ENCODE assay signal across 9 mouse cellular contexts in genomic region chr9:100910352-100910751, GRCm38 (mm10).
A peak's percentile ranks its signal among the peaks of the same experiment; 100 is the strongest.
DNase-seq lines count a peak whose midpoint lies in the region; ATAC-seq lines count a peak whose summit lies in the region.
"Had no signal": no experiment of that assay in that cellular context is flagged by ENCODE, and none has a peak within 500 bp of the region (broad histone marks: within the 10 kb centered on the region; RNA-seq: fewer than 3 reads in every experiment).

No protein-coding gene starts in this region.

- no peak overlapping the region for H3K27ac ChIP-seq in liver, embryonic 11.5 days (ENCODE audit: low read depth, low read length)
- H3K27ac ChIP-seq: midbrain, embryonic 12.5 days had no signal

- no peaks in the 10 kb centered on the region for H3K9me3 ChIP-seq in liver, embryonic 11.5 days (ENCODE audit: control insufficient read depth, low read length)
- H3K9me3 ChIP-seq: midbrain, embryonic 12.5 days had no signal

- DNase-seq in CD4-positive, CD25-positive, alpha-beta regulatory T cell, adult 2 months (ENCODE audit: low read depth, low spot score), result peak; percentile 61
- DNase-seq in liver, result peak; percentile 29
- DNase-seq in liver, embryonic 11.5 days (ENCODE audit: low spot score), result no peak
- peak; percentile 66 for DNase-seq in induced T-regulatory cell, adult 2 months (ENCODE audit: low read depth)
- peak; percentile 58 for DNase-seq in splenic B cell, adult 2 months (ENCODE audit: low read depth, low spot score)
- no peak for DNase-seq in layer of hippocampus, adult 9-10 months (ENCODE audit: low spot score)
- DNase-seq in right cerebral cortex, postnatal 36 days (ENCODE audit: low spot score in 2 of 2), result no peak

- H3K9ac ChIP-seq in liver, embryonic 11.5 days (ENCODE audit: low read depth, low read length), result no peak overlapping the region
- H3K9ac ChIP-seq: midbrain, embryonic 12.5 days had no signal

- H3K27me3 ChIP-seq in liver, embryonic 11.5 days (replicated peaks; ENCODE audit: control insufficient read depth, insufficient read depth, low read length), result no peaks in the 10 kb centered on the region
- no peaks in the 10 kb centered on the region for H3K27me3 ChIP-seq in splenic B cell, adult 2 months (ENCODE audit: control insufficient read depth, insufficient read depth, low read length, poor library complexity, severe bottlenecking)
- H3K27me3 ChIP-seq: midbrain, embryonic 12.5 days had no signal

- no peak overlapping the region for H3K4me3 ChIP-seq in liver, embryonic 11.5 days (ENCODE audit: low read depth, low read length)
- H3K4me3 ChIP-seq: midbrain, embryonic 12.5 days had no signal

- H3K36me3 ChIP-seq in liver, embryonic 11.5 days (ENCODE audit: control insufficient read depth, insufficient read depth, low read length), result peaks cover 7% of the 10 kb centered on the region; the same call in 1 of the 2 replicates
- H3K36me3 ChIP-seq in splenic B cell, adult 2 months (ENCODE audit: control insufficient read depth, insufficient read depth, low read length, poor library complexity, severe bottlenecking), result 0 out of 2 replicates have a peak, but pooled peaks cover 3% of the 10 kb centered on the region

- H3K4me2 ChIP-seq in liver, embryonic 11.5 days, result no peak overlapping the region
- H3K4me2 ChIP-seq: midbrain, embryonic 12.5 days had no signal

- no peaks in the 10 kb centered on the region for H3K4me1 ChIP-seq in liver, embryonic 11.5 days (replicated peaks; ENCODE audit: control insufficient read depth, insufficient read depth, low read length)
- H3K4me1 ChIP-seq: midbrain, embryonic 12.5 days had no signal

- no peak for ATAC-seq in CD4-positive, CD25-positive, alpha-beta regulatory T cell, adult 4 months
- no peak for ATAC-seq in liver, embryonic 11.5 days (replicated peaks; ENCODE audit: low FRiP score)

Comparison
In these comparisons a context has a peak if more than half of its experiments do, and no peak if none do; other contexts are left out.
1. DNase-seq: peak in CD4-positive, CD25-positive, alpha-beta regulatory T cell, adult 2 months (single experiment), liver (single experiment), induced T-regulatory cell, adult 2 months (single experiment) and splenic B cell, adult 2 months (single experiment); none in liver, embryonic 11.5 days (single experiment), layer of hippocampus, adult 9-10 months (single experiment) and right cerebral cortex, postnatal 36 days (0 of 2).